Mouse (Mus musculus): ENCODE data around the gene Phf23.

Gene Phf23

DNA sequence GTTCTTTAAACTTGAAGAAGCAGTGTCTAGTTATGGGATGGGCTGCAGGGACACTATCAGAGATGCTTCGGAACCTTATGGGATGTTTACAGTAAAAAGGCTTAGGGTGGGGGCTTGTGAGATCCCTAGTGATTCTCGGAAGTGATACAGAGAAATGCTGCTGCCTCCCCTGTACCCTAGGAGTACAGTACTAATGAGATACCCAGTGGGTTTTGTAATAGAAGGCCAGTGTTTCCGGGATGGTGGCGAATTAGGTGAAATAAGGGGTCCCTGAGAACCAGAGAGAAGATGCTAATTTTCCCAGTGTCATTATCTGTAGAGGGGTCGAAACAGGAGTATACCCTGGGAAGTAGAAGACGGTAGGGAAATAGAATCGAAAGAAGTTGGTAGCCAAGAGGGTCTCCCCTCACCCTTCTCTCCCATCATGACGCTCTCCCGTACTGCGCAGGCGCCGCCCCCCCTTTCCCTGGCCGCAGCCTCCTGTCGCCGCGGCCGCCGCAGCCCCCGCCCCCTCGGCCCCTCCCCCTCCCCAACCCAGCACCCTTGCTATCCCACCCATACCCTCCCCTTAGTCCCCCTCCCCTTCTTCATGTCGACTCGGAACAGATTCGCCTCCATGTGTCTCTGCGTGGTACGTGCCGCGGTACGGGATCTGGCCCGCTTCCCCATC, 28.0 kb downstream of the Phf23 start:
- no peak for DNase-seq (ENCODE audit: low spot score)

DNA sequence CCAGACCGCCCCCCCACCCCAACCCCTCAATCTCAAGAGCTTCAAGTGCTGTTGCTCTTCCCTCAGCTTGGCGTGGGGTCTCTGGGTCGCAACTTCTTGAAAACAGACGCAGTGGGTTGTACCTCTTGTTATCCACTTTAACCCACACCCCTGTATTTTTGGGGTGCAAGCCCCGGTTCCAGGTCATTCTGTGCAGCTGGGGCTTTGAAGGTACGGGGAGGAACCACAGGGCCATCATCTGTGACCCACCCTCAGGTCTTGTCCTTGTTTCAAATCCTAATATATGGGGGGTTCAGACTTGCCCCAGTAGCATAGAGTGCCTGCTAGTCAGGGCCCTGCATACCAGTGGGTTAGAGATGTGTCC, 28.6 kb downstream of the Phf23 start:
- DNase-seq (ENCODE audit: low spot score), result no peak

DNA sequence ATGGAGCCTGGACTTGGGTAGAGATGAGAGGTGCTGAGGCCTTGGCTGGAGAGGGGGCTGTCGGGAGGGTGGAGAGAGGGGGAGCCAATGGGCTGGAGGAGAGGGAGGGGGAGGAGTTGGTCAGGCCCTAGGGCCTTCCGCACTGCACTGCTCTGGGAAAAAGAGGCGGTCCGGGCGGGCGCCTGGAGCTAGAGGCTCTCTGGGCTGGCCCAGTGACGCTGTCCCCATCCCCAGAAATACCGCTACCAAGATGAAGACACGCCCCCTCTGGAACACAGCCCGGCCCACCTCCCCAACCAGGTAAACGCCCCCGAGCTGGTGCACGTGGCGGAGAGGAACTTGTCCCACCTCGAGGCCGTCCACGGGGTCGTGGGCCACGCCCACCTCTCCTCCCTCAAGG, 31.1 kb downstream of the Phf23 start:
- no peak for DNase-seq (ENCODE audit: low spot score)

- no peak for DNase-seq (ENCODE audit: low spot score)
Measured at GRCm38 (mm10) chr11:70027397-70027796, 31.8 kb downstream of the Phf23 start.

DNA sequence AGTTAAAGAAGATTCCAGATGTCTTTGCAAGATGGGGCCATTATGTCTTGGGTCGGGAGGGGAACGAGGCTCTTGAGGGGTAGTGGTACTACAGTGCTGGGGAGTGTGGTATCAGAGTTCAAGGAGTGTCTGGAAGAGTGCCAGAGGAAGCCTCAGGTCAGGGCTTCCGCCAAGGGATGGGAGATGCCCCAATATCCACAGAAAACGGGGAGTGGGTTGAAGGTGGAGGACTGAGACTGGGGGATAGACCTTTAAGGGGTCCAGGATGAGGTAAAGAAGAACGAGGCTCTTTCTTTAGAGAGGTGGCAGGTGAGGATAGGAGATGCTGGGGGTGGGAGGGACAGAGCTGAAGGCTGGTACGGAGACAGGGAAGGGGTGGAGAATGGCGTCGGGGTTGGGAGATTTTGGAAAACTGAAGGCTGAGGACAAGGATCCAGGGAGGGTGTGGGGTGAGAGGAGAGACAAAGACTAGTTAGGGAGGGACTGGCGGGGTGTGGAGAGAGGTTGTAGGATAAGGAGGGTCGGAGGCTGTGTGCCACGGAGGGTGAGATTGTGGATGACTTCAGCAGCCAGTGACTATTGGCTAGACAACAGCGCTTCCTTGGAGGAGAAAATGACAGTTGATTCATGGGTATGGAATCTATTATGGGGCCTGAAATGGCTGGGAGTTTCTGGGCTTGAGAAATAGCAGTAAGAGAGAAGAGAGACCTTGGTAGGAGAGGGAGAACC, 33.0 kb downstream of the Phf23 start:
- DNase-seq (ENCODE audit: low spot score), result no peak

DNA sequence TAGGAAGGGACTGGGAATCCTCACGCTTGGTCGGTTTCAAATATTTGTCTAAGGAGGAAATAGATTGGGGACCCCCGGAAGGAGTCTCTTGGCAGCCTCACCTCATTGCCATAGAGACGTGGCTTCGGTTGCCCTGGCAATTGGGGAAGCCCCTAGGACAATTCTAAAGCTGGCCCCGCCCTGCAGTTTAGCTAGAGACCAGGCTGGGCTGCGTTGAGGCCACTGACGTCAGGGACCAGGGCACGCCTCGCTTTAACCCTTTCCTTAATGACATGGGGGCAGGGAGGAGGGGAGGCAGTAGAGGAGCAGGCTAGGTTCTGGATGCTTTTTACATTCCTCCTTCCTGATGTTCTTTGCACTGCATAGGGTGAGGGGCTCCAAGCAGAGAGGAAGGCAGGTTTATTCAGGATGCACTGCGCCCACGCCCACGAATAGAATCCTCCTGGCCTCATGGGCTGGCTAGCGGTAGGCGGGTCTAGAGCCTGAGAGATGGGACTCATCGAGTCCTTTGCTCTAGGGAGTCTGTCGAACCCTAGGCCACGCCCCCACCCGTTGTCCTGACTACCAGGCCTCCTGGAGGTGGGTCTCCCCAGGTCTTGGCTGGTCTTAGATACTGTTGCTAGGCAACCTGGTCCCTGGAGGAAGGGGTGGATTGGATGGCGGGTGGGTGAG, 33.7 kb downstream of the Phf23 start:
- peak; percentile 44 for DNase-seq (ENCODE audit: low spot score)

DNA sequence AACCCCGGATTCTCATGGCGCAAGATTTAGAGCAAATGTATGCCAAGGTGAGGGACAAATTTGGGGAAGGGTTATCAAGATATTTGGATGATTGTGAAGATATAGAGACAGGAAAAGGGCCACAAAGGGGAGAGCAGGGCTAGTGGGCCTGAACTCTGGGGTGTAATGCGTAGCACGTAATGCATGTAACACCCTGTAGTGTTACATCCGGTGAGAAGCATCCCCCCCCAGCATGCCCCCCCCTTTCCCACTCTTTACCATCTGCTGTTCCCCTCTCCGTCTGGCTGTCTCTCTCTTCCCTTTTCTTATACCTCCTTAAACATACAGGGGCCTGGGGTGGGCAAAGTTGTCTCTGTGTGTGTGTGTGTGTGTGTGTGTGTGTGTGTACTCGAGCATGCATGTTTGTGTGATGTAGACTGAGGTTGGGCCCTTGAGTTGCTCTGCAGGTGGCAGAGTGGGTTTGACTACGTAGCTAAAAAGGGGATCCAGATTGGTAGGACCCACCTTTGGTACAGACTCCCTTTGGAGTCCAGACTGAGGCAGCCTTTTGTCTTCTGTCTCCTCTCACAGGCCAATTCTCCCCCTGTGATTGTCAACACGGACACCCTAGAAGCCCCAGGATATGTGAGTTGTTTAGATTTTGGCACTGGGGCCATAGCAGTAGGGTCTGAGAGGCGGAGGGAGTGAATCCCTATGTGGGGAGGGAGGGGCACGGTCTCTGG, 34.4 kb downstream of the Phf23 start:
- no peak for DNase-seq (ENCODE audit: low spot score)

DNA sequence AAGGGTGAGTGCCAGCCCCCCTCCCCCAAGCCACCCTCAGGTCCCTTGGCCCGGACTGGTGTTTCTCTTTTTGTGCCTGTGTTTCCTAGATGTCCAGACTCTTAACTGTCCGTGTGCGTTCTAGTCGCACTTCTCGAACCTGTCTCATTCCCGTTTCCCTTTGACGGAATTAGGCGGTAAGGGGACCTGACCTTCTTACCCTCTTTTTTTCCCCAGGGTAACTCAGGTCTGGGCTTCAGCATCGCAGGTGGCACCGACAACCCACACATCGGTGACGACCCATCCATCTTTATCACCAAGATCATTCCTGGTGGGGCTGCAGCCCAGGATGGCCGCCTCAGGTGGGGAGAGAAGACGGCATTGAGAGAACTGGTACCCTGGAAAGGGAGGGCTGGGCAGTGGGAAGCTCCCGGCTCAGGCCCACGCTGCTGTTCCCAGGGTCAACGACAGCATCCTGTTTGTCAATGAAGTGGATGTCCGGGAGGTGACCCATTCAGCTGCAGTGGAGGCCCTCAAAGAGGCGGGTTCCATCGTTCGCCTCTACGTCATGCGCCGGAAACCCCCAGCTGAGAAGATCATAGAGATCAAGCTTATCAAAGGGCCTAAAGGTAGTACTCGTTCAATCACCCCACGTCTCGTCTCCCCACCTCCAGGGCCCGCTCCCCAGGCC, 35.2 kb downstream of the Phf23 start:
- no peak for DNase-seq (ENCODE audit: low spot score)

DNA sequence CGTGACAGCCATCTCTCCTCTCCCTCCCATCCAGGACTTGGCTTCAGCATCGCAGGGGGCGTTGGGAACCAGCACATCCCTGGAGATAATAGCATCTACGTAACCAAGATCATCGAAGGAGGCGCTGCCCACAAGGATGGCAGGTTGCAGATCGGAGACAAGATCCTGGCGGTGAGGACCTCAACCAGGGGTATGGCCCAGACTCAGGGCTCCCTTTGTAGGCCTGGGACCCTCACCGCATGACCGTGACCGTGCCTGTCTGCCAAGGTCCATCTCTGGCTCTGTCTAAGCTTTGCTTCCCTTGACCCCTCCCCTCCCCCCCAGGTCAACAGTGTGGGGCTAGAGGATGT, 35.7 kb downstream of the Phf23 start:
- no peak for DNase-seq (ENCODE audit: low spot score)

GRCm38 (mm10) chr11:70038174-70038573, 42.6 kb downstream of the Phf23 start:
- no peak for DNase-seq (ENCODE audit: low spot score)

DNA sequence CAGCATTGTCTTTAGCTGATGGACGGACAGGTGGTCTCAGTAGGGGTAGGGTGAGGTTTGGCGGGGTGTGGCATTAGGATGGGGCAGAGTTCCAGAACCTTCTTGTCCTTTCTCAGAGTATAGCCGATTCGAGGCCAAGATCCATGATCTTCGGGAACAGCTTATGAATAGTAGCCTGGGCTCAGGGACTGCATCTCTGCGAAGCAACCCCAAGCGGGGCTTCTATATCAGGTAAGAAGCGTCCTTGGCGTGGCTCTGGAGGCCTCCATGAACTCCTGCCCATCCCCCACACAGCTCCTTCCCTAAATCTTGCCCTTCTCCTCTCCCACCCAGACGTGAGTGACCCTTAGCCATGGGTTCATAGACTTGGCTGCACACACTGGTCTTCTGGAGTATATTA, 44.1 kb downstream of the Phf23 start:
- no peak for DNase-seq (ENCODE audit: low spot score)

- no peak for DNase-seq (ENCODE audit: low spot score)
Measured at GRCm38 (mm10) chr11:70040184-70040583, 44.6 kb downstream of the Phf23 start.

DNA sequence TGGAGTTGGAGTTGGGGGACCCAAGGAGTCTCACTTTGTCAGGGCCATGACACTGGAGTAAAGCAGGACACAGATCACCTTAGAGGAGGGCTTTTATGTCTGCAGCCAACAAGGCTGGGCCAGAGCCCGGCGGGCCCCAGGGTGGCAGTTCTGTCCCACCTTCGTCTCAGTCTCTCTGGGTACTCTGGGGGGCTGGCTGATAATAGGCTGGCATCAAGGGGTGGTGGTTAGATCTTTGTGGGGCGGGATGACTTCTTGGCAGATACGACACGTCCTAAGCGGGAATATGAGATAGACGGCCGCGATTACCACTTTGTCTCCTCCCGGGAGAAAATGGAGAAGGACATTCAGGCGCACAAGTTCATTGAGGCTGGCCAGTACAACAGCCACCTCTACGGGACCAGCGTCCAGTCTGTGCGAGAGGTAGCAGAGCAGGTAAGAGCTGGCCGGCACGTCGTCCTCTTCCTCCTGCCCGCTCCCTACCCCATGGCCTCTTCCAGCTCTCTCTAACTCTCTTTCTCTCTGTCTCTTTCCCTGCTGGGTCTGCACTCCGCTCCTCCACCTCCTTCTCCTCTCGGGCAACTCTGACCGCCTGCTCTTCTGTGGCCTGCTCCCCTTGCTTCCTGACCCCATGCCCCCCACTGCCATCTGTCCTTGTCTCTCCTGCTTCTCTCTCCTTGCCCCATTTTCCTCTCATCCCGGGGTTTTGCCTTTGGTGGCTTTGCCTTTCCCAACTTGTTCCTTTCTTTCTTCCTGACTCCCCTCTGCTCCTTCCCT, 46.9 kb downstream of the Phf23 start:
- DNase-seq (ENCODE audit: low spot score), result no peak

- DNase-seq (ENCODE audit: low spot score), result no peak
Measured at GRCm38 (mm10) chr11:70043665-70044064, 48.1 kb downstream of the Phf23 start.

GRCm38 (mm10) chr11:70045435-70045834, 49.9 kb downstream of the Phf23 start:
- DNase-seq (ENCODE audit: low spot score), result no peak

GRCm38 (mm10) chr11:70049366-70049765, 53.8 kb downstream of the Phf23 start:
- no peak for DNase-seq (ENCODE audit: low spot score)
